8 mouse cellular contexts compared by ENCODE assay signal in genomic region chr8:88244298-88244697, GRCm38 (mm10). TPM values are rescaled to one million over a fixed set of nuclear protein-coding genes. Genes with fewer than 3 reads are reported as not detected.
DNase-seq lines count a peak whose midpoint lies in the region; ATAC-seq and TF ChIP-seq lines count a peak whose summit lies in the region.

No protein-coding gene starts in this region.

- H3K36me3 ChIP-seq in heart, embryonic 10.5 days: peaks cover 41% of the 10 kb centered on the region
- H3K36me3 ChIP-seq in E14TG2a.4 (ENCODE audit: insufficient read depth, low read length): peaks cover 47% of the 10 kb centered on the region

- H3K27me3 ChIP-seq in heart, embryonic 10.5 days (ENCODE audit: insufficient read depth, poor library complexity, severe bottlenecking): no peaks in the 10 kb centered on the region
- no peaks in the 10 kb centered on the region for H3K27me3 ChIP-seq in E14TG2a.4 (ENCODE audit: insufficient read depth, low read length)

- WGBS in heart, embryonic 10.5 days: 77% methylated on average over 4 of the region's 4 CpGs

- H3K27ac ChIP-seq in heart, embryonic 10.5 days: no peak overlapping the region

- intact Hi-C loops in gastrocnemius, postnatal 14 days (cut with DNase I; ENCODE audit: low total_unique reads): loop anchor here (10.0 kb wide), 1 partner anchor 79 kb away; no protein-coding TSS in a partner anchor

- DNase-seq in heart, adult 11 months: peak; percentile 94
- no peak for DNase-seq in heart, embryonic 10.5 days (ENCODE audit: low spot score)
- DNase-seq in gastrocnemius, postnatal 14 days: peak; percentile 53
- DNase-seq in kidney, postnatal 36 days: peak; percentile 68 to 78
- peak; percentile 66 for DNase-seq in lung, postnatal 14 days
- peak; percentile 9 for DNase-seq in spleen, adult 12 weeks (ENCODE audit: low spot score)

- no peak overlapping the region for H3K4me3 ChIP-seq in heart, embryonic 10.5 days
- no peak overlapping the region for H3K4me3 ChIP-seq in E14TG2a.4 (replicated peaks; ENCODE audit: low read length)

- H3K9me3 ChIP-seq in heart, embryonic 10.5 days: no peaks in the 10 kb centered on the region
- no peaks in the 10 kb centered on the region for H3K9me3 ChIP-seq in E14TG2a.4 (ENCODE audit: low read length)

- peaks cover 13% of the 10 kb centered on the region for H3K4me1 ChIP-seq in heart, embryonic 10.5 days
- no peaks in the 10 kb centered on the region; the same call in 1 of the 2 replicates for H3K4me1 ChIP-seq in E14TG2a.4 (replicated peaks; ENCODE audit: low read depth, low read length)

- peak; percentile 79 for TF ChIP-seq CTCF in E14TG2a.4 (conservative IDR thresholded peaks at IDR 0.05; ENCODE audit: low read length)

- peak; percentile 64; the same call in 1 of the 2 replicates for ATAC-seq in cerebellum, adult (ENCODE audit: insufficient number of reproducible peaks, low FRiP score, low TSS enrichment)

RNA-seq across cellular contexts. Expression of gene Adcy7, which starts 27.9 kb away (rescaled TPM):
- polyA plus RNA-seq in heart, embryonic 10.5 days (2016; fragmentation: Nextera tagmentation; extraction: Ambion mirVana): 3.4 and 4.0 TPM in 2 replicates
- total RNA-seq in gastrocnemius, postnatal 14 days (2021): 10 to 100 TPM in 1 of 2 experiments, 1 to 10 TPM in 1; 6.8 to 13.3 TPM

RNA-seq across cellular contexts. Expression of gene Tent4b, which starts 45.3 kb away (rescaled TPM):
- polyA plus RNA-seq in heart, embryonic 10.5 days (2016; fragmentation: Nextera tagmentation; extraction: Ambion mirVana): 7.0 and 11.3 TPM in 2 replicates
- total RNA-seq in gastrocnemius, postnatal 14 days (2021): 10 to 100 TPM; 10.1 to 11.2 TPM
